Mouse (Mus musculus): Measurements from ENCODE around the gene Gphn. TPM values are rescaled to one million over a fixed set of nuclear protein-coding genes. Genes with fewer than 3 reads are reported as not detected.

Gene Gphn
- total RNA-seq, 2 experiments from 2014 or later = 63.4 to 70.9 TPM

- peak in 1 of 2 experiments; percentile 6 for DNase-seq (ENCODE audit: low spot score in 2 of 2)
- intact Hi-C loops (cut with DNase I) = no loop called here
Observed at GRCm38 (mm10) chr12:78685669-78686215, 459.6 kb downstream of the Gphn start.

GRCm38 (mm10) chr12:78688876-78689275, 462.7 kb downstream of the Gphn start:
- peak; percentile 24 to 65 for DNase-seq (ENCODE audit: low spot score in 2 of 2)
- intact Hi-C loops (cut with DNase I) = no loop called here

DNA sequence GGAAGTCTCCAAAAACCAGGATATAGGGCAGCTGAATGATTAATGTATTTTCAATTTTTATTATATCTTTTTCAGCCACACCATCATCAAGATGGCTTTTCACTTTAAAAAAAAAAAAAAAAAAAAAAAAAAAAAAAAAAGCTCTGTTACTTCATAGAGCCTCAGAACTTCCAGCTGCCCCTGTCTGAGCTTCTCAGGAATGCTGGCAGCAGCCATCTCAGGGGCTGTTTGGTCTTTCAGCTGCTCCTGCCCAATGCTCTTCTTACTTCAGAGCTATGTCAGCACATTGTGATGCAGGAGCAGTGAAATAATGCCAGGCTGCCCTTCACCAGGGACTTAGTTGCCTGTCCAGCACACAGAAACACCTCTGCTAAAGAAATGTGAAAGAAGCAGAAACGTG, 465.1 kb downstream of the Gphn start, which contains the start of gene Fam71d:
Gene Fam71d, plus strand, starts transcription at position 211 of the 400 bp plus-strand sequence.
- intact Hi-C loops (cut with DNase I) = no loop called here
- no peak for DNase-seq (ENCODE audit: low spot score in 2 of 2)

GRCm38 (mm10) chr12:78693281-78693680, 467.1 kb downstream of the Gphn start:
- intact Hi-C loops (cut with DNase I) = no loop called here

DNA sequence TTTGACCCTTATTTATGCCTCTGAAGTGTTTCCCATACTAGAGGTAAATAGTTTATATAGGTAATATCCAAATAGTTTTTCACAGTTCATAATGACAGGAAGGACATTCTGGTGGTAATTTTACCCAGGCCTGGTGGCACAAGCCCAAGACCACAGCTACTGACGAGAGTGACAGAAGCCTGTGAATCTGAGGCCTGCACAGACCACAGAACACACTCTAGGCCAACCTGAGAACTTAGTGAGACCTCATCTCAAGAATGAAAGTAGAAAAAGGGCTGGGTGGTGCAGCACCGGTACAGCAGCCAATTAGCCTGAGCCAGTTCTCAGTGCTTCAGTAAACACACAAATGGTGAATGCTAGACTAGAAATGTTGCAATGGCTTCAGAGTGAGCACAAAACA, 491.6 kb downstream of the Gphn start:
- intact Hi-C loops (cut with DNase I) = no loop called here
- DNase-seq (ENCODE audit: low spot score in 2 of 2) = no peak

More at GRCm38 (mm10) chr12:78693281-78693680, 467.1 kb downstream of the Gphn start:
- DNase-seq (ENCODE audit: low spot score in 2 of 2) = no peak

GRCm38 (mm10) chr12:78727723-78728122, 501.5 kb downstream of the Gphn start:
- intact Hi-C loops (cut with DNase I) = no loop called here
- no peak for DNase-seq (ENCODE audit: low spot score in 2 of 2)

Other genes with a start within 250 kb of the Gphn start
- not detected for gene Gm6657, start 32.1 kb upstream of the Gphn start, total RNA-seq (2021)

Data from left cerebral cortex, postnatal 25 days (tissue).